Mouse (Mus musculus): Measurements from ENCODE around the gene Phf11c. TPM values are rescaled to one million over a fixed set of nuclear protein-coding genes. Genes with fewer than 3 reads are reported as not detected.

Phf11c gene
- polyA plus RNA-seq (2012; rRNA removed) = 0.57 and 0.75 TPM in 2 replicates

DNA sequence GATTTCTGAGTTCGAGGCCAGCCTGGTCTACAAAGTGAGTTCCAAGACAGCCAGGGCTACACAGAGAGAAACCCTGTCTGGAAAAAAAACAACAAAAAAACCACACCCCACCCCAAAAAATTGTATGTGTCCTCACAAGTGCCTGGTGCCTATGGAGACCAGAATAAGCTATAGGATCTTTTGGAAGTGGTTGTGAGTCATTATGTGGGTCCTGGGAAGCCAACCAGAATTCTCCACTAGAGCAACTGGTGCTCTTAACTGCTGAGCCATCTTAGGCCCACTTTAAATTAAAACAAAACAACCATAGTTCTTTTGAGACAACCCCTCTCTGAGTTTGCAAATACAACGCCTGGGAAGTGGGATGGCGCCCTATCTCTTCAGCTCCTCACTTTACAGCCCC, at the start of gene Phf11c:
Gene Phf11c, minus strand, starts transcription at position 101 of the 400 bp plus-strand sequence.

DNA sequence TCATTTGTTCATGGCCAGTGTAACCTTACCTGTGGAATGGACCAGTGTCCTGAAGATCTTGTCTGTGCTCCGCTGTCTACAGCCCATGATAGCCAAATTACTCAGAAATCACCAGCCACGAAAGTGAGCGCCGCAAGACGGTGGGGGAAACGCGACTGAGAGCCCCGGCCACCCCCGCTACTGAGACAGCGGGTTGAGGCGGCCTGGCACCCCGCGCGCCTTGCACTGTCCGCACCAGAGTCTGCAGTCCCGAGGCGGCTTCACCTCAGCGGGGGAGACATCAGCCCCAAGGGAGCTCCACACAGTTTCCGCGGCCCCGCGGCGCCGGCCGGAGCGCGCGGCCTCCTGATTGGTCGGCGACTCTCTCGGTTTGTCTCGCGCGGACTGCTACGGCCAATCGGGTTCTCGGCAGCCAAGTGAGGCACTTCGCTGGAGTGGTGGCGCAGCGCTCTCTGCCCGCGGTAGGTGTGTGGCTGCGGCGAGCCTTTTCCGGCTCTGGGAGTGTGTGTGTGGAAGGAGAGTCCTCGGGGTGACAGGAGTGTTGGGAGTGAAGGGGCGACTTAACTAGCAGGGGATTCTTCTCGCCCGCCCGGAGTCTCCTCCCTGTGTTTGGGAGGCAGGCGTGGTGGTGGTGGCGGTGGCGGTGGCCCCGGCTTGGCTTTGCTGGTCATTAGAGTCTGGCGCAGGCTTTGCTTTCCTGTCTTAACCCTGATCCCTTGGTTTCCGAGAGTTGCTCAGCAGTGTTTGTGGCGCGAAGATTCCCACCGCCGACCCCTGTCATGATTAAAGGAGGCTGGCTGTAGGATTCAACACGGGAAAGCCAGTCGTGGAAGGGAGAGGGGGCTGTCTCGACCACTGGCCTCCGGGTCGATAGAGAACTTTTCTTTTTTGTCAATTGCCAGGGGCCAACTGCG, 45.6 kb upstream of the Phf11c start, which contains the start of the genes Setdb2 and Cab39l:
Gene Setdb2, minus strand, starts transcription at position 327 of the 914 bp plus-strand sequence.
Gene Cab39l, plus strand, starts transcription at position 415 of the 914 bp plus-strand sequence.

GRCm38 (mm10) chr14:59365244-59365644, 29.9 kb downstream of the Phf11c start, which contains the start of gene Phf11d:
Gene Phf11d (minus strand): TSS chr14:59365470.

GRCm38 (mm10) chr14:59341189-59341588, 54.0 kb downstream of the Phf11c start, which contains the start of gene Phf11b:
Gene Phf11b (minus strand): TSS chr14:59341351.

Other genes with a start within 250 kb of the Phf11c start
- gene Gm5142, start 216.6 kb downstream of the Phf11c start, polyA plus RNA-seq (2012; rRNA removed) = not detected in 2 replicates
- gene Rcbtb1, start 194.2 kb downstream of the Phf11c start, polyA plus RNA-seq (2012; rRNA removed) = 43.4 and 44.8 TPM in 2 replicates
- gene Gm6904, start 135.2 kb downstream of the Phf11c start, polyA plus RNA-seq (2012; rRNA removed) = not detected in 2 replicates
- 0.04 and 0.10 TPM in 2 replicates for gene Phf11a, start 97.9 kb downstream of the Phf11c start, polyA plus RNA-seq (2012; rRNA removed)
- gene Phf11b, start 54.0 kb downstream of the Phf11c start, polyA plus RNA-seq (2012; rRNA removed) = 0.17 and 0.29 TPM in 2 replicates
- gene Phf11d, start 29.9 kb downstream of the Phf11c start, polyA plus RNA-seq (2012; rRNA removed) = 0.28 and 0.55 TPM in 2 replicates
- 4.2 and 4.9 TPM in 2 replicates for gene Setdb2, start 45.5 kb upstream of the Phf11c start, polyA plus RNA-seq (2012; rRNA removed)
- 8.7 and 11.5 TPM in 2 replicates for gene Cab39l, start 45.6 kb upstream of the Phf11c start, polyA plus RNA-seq (2012; rRNA removed)
- 13.4 and 13.8 TPM in 2 replicates for gene Cdadc1, start 202.6 kb upstream of the Phf11c start, polyA plus RNA-seq (2012; rRNA removed)
- gene Shisa2, start 229.9 kb upstream of the Phf11c start, polyA plus RNA-seq (2012; rRNA removed) = 7.7 and 9.3 TPM in 2 replicates